Mouse (Mus musculus): ENCODE measurements around the gene Ndufa10.

Gene Ndufa10

GRCm38 (mm10) chr1:92431420-92431819, 42.2 kb downstream of the Ndufa10 start:
- DNase-seq (ENCODE audit: low read depth) = no peak

GRCm38 (mm10) chr1:92430991-92431390, 42.7 kb downstream of the Ndufa10 start:
- no peak for DNase-seq (ENCODE audit: low read depth)

DNA sequence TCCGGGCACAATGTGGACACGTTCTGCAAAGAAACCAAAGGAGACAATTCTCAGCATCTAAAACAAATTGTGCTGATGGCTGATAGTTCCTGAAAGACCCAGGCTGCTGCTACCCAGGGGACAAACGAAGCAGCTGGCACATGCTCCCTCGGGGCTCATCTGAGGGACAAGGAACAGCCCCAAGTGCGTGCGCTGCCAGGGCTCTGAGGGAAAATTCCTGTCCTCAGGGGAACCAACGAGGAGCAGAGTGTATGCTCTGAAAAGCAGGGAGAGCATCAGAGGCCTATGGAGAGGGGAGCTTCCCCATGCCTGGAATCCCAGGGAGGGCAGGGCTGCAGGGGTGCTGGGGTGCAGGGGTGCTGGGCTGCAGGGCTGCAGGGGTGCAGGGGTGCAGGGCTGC, 48.9 kb downstream of the Ndufa10 start:
- no peak for DNase-seq (ENCODE audit: low read depth)

DNA sequence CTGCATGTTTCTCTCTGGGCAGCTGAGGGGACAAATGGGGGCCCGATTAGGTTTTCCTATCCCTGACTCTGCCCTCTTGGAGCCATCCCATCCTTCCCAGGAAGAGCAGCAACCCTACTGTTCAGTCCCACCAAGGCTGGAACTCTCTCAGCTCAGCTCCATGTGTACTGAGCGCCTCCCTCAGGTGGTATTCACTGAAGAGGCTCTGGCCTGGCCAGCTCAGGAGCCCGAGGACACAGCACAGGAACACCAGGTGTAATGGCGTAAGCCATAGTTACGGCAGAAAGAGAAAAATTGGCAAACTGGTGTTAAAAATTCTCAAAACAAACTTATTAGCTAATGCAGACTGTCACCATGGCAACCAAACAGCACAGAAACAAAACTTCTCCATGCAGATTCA, 68.5 kb downstream of the Ndufa10 start:
- no peak for DNase-seq (ENCODE audit: low read depth)

DNA sequence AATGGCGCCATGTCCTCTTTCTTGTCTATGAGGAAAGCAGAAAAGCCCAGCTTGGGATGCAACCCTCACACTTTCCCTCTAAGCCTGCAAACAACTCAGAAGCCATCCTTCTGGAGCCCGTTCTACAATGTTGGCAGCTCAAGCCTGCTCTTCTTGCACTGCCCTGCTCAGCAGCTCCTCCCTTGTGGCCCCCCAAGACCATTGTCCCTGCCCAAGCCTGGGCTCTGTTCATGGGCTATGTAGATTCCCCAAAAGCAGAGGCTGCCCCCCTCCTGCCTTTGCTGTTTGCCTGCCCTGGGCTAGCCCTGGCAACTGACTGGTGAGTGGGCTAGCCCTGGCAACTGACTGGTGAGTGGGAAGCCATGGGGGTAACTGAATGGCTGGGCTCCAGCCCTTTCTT, 73.1 kb downstream of the Ndufa10 start:
- no peak for DNase-seq (ENCODE audit: low read depth)

- no peak for DNase-seq (ENCODE audit: low read depth)
Measured at GRCm38 (mm10) chr1:92398601-92399000, 75.1 kb downstream of the Ndufa10 start.

- no peak for DNase-seq (ENCODE audit: low read depth)
Measured at GRCm38 (mm10) chr1:92397511-92398051, 76.1 kb downstream of the Ndufa10 start.

- DNase-seq (ENCODE audit: low read depth) = no peak
Measured at GRCm38 (mm10) chr1:92394279-92394678, 79.4 kb downstream of the Ndufa10 start.

GRCm38 (mm10) chr1:92393166-92393565, 80.5 kb downstream of the Ndufa10 start:
- DNase-seq (ENCODE audit: low read depth) = no peak
